Mouse (Mus musculus): ENCODE measurements at regions not wholly inside any gene's neighbourhood (a gene's known extent, or its start where the extent isn't known, plus 50 kb on each side); places are given as distances from the start of the nearest gene placed in this dataset.
"Not testable (repeated sequence)": the region's sequence is repeated elsewhere in the genome, so short reads cannot be mapped to it uniquely, and the experiment has no call there.

DNA sequence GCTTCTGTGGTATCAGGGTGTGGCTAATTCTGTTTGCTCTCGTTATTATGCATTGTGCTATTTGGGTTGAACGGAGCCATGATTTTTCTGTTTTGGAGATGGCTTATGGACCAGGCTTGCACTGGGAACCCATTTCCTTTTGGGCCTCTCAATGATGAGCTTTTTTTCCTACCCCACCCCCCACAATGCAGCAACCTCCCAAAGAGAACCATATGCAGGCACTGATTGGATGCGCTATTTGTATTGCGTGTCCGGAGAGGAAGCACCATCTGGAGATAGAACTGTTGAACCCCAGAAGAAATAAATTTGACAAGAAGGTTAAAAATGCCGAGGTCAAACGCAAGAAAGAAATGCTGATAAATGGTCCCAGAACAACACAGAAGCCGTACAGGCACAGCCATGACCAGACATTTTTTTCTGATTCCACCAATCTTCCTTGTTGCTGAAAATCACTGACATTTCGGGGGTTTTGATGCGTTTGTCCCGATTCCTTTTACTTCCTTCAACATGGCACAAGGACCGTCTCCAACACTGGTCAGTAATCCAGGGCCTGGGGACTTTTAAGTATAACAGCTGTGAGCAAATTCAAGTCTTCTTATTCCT, 85.3 kb upstream of the Cpsf6 start:
- ATAC-seq (ENCODE audit: low read depth) = no peak
- WGBS = 76% methylated on average over 12 of the region's 12 CpGs
- no peaks in the 10 kb centered on the region for H3K27me3 ChIP-seq (ENCODE audit: control insufficient read depth, insufficient read depth, low read depth, low read length)
- no peak overlapping the region for H3K4me3 ChIP-seq (ENCODE audit: low read length)
- H3K27ac ChIP-seq (ENCODE audit: low read length) = no peak overlapping the region
- no peak overlapping the region for H3K4me2 ChIP-seq (ENCODE audit: low read depth, low read length)
- H3K4me1 ChIP-seq (replicated peaks; ENCODE audit: control insufficient read depth, insufficient read depth, low read length) = no peaks in the 10 kb centered on the region
- H3K36me3 ChIP-seq (ENCODE audit: control insufficient read depth, insufficient read depth, low read length) = no peaks in the 10 kb centered on the region
- no peaks in the 10 kb centered on the region for H3K9me3 ChIP-seq (ENCODE audit: control insufficient read depth, low read length)
- no peak overlapping the region for H3K9ac ChIP-seq (ENCODE audit: low read length)

DNA sequence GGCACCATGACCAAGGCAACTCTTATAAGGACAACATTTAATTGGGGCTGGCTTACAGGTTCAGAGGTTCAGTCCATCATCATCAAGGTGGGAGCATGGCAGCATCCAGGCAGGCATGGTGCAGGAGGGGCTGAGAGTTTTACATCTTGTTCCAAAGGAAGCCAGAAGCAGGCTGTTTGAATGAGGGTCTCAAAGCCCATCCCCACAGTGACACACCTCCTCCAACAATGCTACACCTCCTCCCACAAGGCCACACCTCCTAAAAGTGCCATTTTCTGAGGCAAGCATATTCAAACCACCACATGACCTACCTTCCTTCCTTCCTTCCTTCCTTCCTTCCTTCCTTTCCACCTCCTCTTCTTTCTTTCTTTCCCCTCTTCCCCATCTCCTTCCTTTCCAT, 84.5 kb upstream of the Cpsf6 start:
- ATAC-seq (ENCODE audit: low read depth); H3K9ac ChIP-seq (ENCODE audit: low read length); H3K36me3 ChIP-seq (ENCODE audit: control insufficient read depth, insufficient read depth, low read length); H3K9me3 ChIP-seq (ENCODE audit: control insufficient read depth, low read length); H3K27ac ChIP-seq (ENCODE audit: low read length); H3K4me2 ChIP-seq (ENCODE audit: low read depth, low read length); H3K4me1 ChIP-seq (replicated peaks; ENCODE audit: control insufficient read depth, insufficient read depth, low read length); H3K27me3 ChIP-seq (ENCODE audit: control insufficient read depth, insufficient read depth, low read depth, low read length); H3K4me3 ChIP-seq (ENCODE audit: low read length): not testable (repeated sequence)

DNA sequence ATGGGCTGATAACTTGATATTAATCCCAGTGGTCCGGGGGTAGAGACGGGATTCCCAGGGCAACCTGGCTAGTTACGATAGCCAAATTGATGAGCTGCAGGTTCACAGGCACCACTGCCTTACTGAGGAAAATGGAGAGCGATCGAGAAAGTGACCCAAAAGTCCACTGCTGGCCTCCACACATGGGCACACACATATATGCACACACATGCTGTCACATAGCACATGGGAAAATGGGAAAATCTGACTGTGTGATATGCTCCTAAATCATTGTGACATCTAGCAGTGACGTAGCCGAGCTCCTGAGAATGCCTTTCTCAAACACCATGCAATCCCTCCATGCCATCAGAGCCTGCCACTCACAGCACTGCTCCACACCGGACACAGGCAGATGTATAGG, 83.8 kb upstream of the Cpsf6 start:
- Histone ChIP-seq H3K9ac (ENCODE audit: low read length) (no peak overlapping the region), H3K4me1 (replicated peaks; ENCODE audit: control insufficient read depth, insufficient read depth, low read length) (no peaks in the 10 kb centered on the region), H3K27me3 (ENCODE audit: control insufficient read depth, insufficient read depth, low read depth, low read length) (no peaks in the 10 kb centered on the region), H3K4me3 (ENCODE audit: low read length) (no peak overlapping the region), H3K9me3 (ENCODE audit: control insufficient read depth, low read length) (no peaks in the 10 kb centered on the region), H3K36me3 (ENCODE audit: control insufficient read depth, insufficient read depth, low read length) (no peaks in the 10 kb centered on the region), H3K4me2 (ENCODE audit: low read depth, low read length) (no peak overlapping the region), H3K27ac (ENCODE audit: low read length) (no peak overlapping the region)
- WGBS = 86% methylated on average over 8 of the region's 8 CpGs
- ATAC-seq (ENCODE audit: low read depth) = no peak

DNA sequence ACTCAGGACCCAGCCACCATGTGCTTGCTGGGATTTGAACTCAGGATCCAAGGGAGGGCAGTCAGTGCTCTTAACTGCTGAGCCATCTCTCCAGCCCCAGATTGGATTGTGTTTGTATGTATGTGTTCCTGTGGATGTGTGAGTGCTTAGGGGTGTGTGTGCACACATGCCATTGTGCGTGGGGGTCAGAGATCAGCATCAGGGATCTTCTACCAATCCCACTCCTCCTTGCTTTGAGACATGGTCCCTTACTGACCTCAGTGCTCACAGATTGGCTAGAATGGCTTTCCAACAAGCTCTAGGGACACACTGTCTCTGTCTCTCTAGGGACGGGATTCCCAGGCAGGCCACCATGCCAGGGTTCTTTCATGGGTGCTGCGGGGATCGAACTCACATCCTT, 83.1 kb upstream of the Cpsf6 start:
- Histone ChIP-seq H3K9ac (ENCODE audit: low read length) (no peak overlapping the region), H3K27ac (ENCODE audit: low read length) (no peak overlapping the region), H3K27me3 (ENCODE audit: control insufficient read depth, insufficient read depth, low read depth, low read length) (no peaks in the 10 kb centered on the region), H3K4me1 (replicated peaks; ENCODE audit: control insufficient read depth, insufficient read depth, low read length) (no peaks in the 10 kb centered on the region), H3K36me3 (ENCODE audit: control insufficient read depth, insufficient read depth, low read length) (no peaks in the 10 kb centered on the region), H3K4me3 (ENCODE audit: low read length) (no peak overlapping the region), H3K4me2 (ENCODE audit: low read depth, low read length) (no peak overlapping the region), H3K9me3 (ENCODE audit: control insufficient read depth, low read length) (no peaks in the 10 kb centered on the region)
- WGBS = 96% methylated on average over 4 of the region's 4 CpGs
- ATAC-seq (ENCODE audit: low read depth) = no peak

DNA sequence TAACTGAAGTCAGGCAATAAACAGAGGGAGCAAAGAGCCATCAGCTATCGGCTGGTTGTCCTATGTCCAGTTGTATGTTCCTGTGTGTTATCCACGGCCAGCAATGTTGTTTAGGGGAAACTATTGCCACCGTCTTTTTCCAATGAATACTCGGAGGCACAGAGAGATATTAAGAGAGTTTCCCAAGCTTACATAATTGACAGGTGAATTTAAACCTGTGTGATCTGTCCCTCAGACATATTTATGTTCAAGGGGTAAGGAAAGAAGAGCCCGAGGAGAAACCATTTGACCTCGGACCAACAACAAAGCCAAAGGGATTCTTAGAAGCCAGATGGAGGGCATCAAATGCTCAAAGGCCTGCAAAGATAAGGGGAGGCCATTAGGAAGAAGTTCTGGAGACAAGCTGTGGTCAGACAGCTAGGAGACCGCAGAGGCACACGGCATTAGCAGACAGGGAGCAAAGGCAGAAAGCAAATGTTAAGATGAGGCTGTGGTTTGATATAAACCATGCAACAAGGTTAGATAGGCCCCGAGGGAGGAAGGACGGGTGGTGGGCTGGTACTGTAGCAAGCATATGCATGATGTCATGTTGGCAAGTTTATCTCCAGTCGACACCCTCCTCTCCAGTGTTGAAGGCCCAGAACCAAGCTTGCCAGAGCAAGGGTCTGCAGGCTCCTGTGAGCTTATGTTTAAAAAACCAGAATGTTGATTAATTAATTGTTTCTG, 82.1 kb upstream of the Cpsf6 start:
- Histone ChIP-seq H3K4me2 (ENCODE audit: low read depth, low read length) (no peak overlapping the region), H3K9me3 (ENCODE audit: control insufficient read depth, low read length) (no peaks in the 10 kb centered on the region), H3K27me3 (ENCODE audit: control insufficient read depth, insufficient read depth, low read depth, low read length) (no peaks in the 10 kb centered on the region), H3K4me1 (replicated peaks; ENCODE audit: control insufficient read depth, insufficient read depth, low read length) (peaks cover 5% of the 10 kb centered on the region), H3K27ac (ENCODE audit: low read length) (no peak overlapping the region), H3K4me3 (ENCODE audit: low read length) (no peak overlapping the region), H3K36me3 (ENCODE audit: control insufficient read depth, insufficient read depth, low read length) (no peaks in the 10 kb centered on the region), H3K9ac (ENCODE audit: low read length) (no peak overlapping the region)
- WGBS = 46% methylated on average over 11 of the region's 11 CpGs
- ATAC-seq (ENCODE audit: low read depth) = no peak

DNA sequence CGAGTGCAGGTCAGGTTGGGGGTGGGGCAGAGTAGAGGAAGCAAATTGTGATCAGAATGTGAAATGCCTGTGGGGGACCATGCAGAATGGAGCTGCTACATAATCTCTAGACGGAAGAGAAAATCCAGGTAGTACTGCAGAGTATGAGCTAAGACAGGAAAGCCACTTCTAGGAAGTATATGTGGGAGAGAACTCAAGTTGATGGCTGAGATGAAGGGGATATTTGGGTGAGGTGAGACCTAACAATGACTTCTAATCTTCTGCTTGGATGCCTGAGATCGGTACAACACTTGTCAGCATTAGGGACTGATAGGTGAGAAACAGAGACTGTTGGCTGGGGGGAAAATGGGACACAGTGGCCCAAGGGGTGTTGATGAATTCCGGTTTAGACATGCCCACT, 81.4 kb upstream of the Cpsf6 start:
- no peak overlapping the region for H3K27ac ChIP-seq (ENCODE audit: low read length)
- H3K4me1 ChIP-seq (replicated peaks; ENCODE audit: control insufficient read depth, insufficient read depth, low read length) = peaks cover 5% of the 10 kb centered on the region
- H3K36me3 ChIP-seq (ENCODE audit: control insufficient read depth, insufficient read depth, low read length) = no peaks in the 10 kb centered on the region
- 79% methylated on average over 4 of the region's 4 CpGs for WGBS
- no peak for ATAC-seq (ENCODE audit: low read depth)
- H3K9me3 ChIP-seq (ENCODE audit: control insufficient read depth, low read length) = no peaks in the 10 kb centered on the region
- H3K9ac ChIP-seq (ENCODE audit: low read length) = no peak overlapping the region
- H3K4me2 ChIP-seq (ENCODE audit: low read depth, low read length) = no peak overlapping the region
- H3K4me3 ChIP-seq (ENCODE audit: low read length) = no peak overlapping the region
- no peaks in the 10 kb centered on the region for H3K27me3 ChIP-seq (ENCODE audit: control insufficient read depth, insufficient read depth, low read depth, low read length)

DNA sequence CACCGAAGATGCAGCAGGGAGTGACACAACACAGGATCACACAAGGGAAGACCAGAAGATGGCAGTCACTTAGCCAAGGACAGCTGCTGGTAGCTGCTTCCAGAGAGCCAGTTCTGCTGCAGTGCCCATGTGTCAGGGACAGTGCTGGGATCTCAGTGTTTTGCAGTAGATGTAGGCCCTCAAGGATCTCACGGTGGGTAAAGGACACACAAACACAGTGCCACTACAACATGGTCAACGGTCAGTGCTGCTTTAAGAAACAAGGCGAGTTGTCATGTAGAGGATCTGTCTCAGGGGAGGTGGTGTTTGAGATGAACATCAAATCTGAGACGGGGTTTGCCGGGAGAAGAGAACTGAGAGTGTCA, 80.5 kb upstream of the Cpsf6 start:
- Histone ChIP-seq H3K27me3 (ENCODE audit: control insufficient read depth, insufficient read depth, low read depth, low read length) (no peaks in the 10 kb centered on the region), H3K4me1 (replicated peaks; ENCODE audit: control insufficient read depth, insufficient read depth, low read length) (peaks cover 5% of the 10 kb centered on the region), H3K9me3 (ENCODE audit: control insufficient read depth, low read length) (no peaks in the 10 kb centered on the region), H3K4me3 (ENCODE audit: low read length) (no peak overlapping the region), H3K27ac (ENCODE audit: low read length) (no peak overlapping the region), H3K36me3 (ENCODE audit: control insufficient read depth, insufficient read depth, low read length) (no peaks in the 10 kb centered on the region), H3K4me2 (ENCODE audit: low read depth, low read length) (no peak overlapping the region), H3K9ac (ENCODE audit: low read length) (no peak overlapping the region)
- ATAC-seq (ENCODE audit: low read depth) = no peak
- WGBS = 85% methylated on average over 6 of the region's 6 CpGs

DNA sequence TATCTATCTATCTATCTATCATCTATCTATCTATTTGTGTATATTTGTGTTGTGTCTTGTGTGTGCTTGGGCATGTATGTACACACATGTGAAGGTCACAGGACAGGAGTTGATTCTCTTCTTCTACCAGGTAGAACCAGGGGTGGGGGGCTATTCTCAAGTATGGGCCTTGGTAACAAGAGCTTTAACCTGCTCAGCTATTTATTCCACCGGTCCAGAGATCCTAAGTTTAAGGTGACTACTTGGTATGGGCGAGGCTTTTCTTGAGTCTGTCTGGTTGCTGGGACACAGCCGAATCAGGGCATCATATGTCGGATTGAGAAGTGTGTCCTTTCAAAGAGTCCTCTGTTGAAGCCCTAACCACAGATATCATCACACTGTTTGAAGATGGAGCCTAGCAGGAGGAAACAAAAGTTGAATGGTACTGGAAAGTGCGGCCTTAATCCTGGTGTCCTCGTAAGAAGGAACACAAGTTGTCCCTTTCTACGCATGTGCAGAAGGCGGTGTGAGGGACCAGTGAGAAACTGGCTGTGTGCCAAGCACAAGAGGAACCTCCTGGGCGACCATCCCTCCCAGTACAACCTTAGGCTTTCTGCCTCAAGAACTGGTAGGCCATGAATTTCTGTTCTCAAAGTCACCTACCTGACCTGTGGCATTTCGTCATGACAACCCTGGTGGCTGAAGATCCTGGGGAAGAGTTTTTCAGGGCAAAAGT, 80.0 kb upstream of the Cpsf6 start:
- no peak overlapping the region for H3K4me2 ChIP-seq (ENCODE audit: low read depth, low read length)
- peaks cover 5% of the 10 kb centered on the region for H3K4me1 ChIP-seq (replicated peaks; ENCODE audit: control insufficient read depth, insufficient read depth, low read length)
- ATAC-seq (ENCODE audit: low read depth) = no peak
- H3K27ac ChIP-seq (ENCODE audit: low read length) = no peak overlapping the region
- no peaks in the 10 kb centered on the region for H3K27me3 ChIP-seq (ENCODE audit: control insufficient read depth, insufficient read depth, low read depth, low read length)
- H3K4me3 ChIP-seq (ENCODE audit: low read length) = no peak overlapping the region
- H3K9me3 ChIP-seq (ENCODE audit: control insufficient read depth, low read length) = no peaks in the 10 kb centered on the region
- H3K9ac ChIP-seq (ENCODE audit: low read length) = no peak overlapping the region
- WGBS = 78% methylated on average over 10 of the region's 10 CpGs
- no peaks in the 10 kb centered on the region for H3K36me3 ChIP-seq (ENCODE audit: control insufficient read depth, insufficient read depth, low read length)

DNA sequence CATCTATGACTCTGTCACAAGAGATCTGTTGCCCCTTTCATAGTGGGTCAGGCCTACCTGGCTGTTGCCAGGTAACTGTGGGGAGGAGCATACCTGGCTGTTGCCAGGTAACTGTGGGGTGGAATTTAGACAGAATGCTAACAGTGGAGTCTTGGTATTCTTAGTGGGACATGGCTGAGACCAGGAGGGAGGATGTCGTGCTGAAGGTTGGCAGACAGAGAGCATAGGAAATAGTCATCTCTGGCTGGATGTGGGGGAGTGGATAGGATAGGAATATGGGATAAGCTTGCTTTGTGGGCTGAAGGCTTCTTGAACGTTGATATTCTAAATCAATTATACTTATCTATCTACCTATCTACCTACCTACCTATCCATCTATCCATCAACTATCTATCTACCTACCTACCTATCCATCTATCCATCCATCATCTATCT, 79.2 kb upstream of the Cpsf6 start:
- Histone ChIP-seq H3K9me3 (ENCODE audit: control insufficient read depth, low read length) (no peaks in the 10 kb centered on the region), H3K4me3 (ENCODE audit: low read length) (no peak overlapping the region), H3K4me2 (ENCODE audit: low read depth, low read length) (no peak overlapping the region), H3K36me3 (ENCODE audit: control insufficient read depth, insufficient read depth, low read length) (no peaks in the 10 kb centered on the region), H3K27ac (ENCODE audit: low read length) (no peak overlapping the region), H3K4me1 (replicated peaks; ENCODE audit: control insufficient read depth, insufficient read depth, low read length) (peaks cover 5% of the 10 kb centered on the region), H3K9ac (ENCODE audit: low read length) (no peak overlapping the region), H3K27me3 (ENCODE audit: control insufficient read depth, insufficient read depth, low read depth, low read length) (no peaks in the 10 kb centered on the region)
- ATAC-seq (ENCODE audit: low read depth) = no peak
- 74% methylated on average over 2 of the region's 2 CpGs for WGBS

Data from lung, embryonic 16.5 days (tissue).